Mouse (Mus musculus) CH12.LX (cell line): ENCODE measurements around the gene Plod3. TPM values are rescaled to one million over a fixed set of nuclear protein-coding genes. Genes with fewer than 3 reads are reported as not detected.

ENCODE experiments used
- DNase-seq: peaks from one replicate; pipeline ENCODE4 v3.0.0-alpha.2; 2013; ENCODE audit errors: extremely low read depth
- H3K27ac ChIP-seq: 2 replicates; pipeline ENCODE4 v1.5.1; 2012; ENCODE audit warnings: low read depth, mild to moderate bottlenecking, control low read depth, moderate library complexity; ENCODE audit not compliant: insufficient read depth
- H3K27me3 ChIP-seq: replicated peaks from 2 replicates; pipeline ENCODE3; 2012; ENCODE audit warnings: inconsistent platforms
- H3K36me3 ChIP-seq, 2 experiments: replicated peaks in 1 of 2; 2 replicates each; pipeline versions ENCODE3 to v1.6.1; 2012; ENCODE audit warnings: inconsistent platforms in 1 of 2, low read length in 1 of 2, mild to moderate bottlenecking in 1 of 2, mixed read lengths in 1 of 2, moderate library complexity in 1 of 2; ENCODE audit not compliant: control insufficient read depth in 1 of 2, insufficient read depth in 1 of 2
- H3K4me1 ChIP-seq, 2 experiments: 2 replicates each; pipeline ENCODE4 v1.6.1; 2012; ENCODE audit warnings: inconsistent platforms in 1 of 2, moderate library complexity in 1 of 2; ENCODE audit not compliant: insufficient read depth in 2 of 2, control insufficient read depth in 1 of 2
- H3K4me2 ChIP-seq: 2 replicates; pipeline ENCODE4 v1.6.1; 2012; ENCODE audit warnings: low read depth, mild to moderate bottlenecking, control low read depth; ENCODE audit not compliant: poor library complexity, insufficient read depth, severe bottlenecking
- H3K4me3 ChIP-seq, 3 experiments: fragments of 150-350 bp in 1 of 3; sonication (generic) in 1 of 3; replicated peaks in 1 of 3; 2 replicates each; pipeline versions ENCODE3 to v1.5.1; 2011 to 2012; ENCODE audit warnings: low read depth in 2 of 3, low read length in 2 of 3, mild to moderate bottlenecking in 2 of 3, moderate library complexity in 2 of 3, control low read depth in 1 of 3, improper control_type of control experiment in 1 of 3, inconsistent platforms in 1 of 3, mixed read lengths in 1 of 3; ENCODE audit not compliant: poor library complexity in 1 of 3
- H3K79me2 ChIP-seq: replicated peaks from 2 replicates; pipeline ENCODE4 v1.6.1; 2012; ENCODE audit warnings: mild to moderate bottlenecking, moderate library complexity; ENCODE audit not compliant: control insufficient read depth, poor library complexity, insufficient read depth, severe bottlenecking; ENCODE audit errors: extremely low read depth
- H3K9ac ChIP-seq: 2 replicates; pipeline ENCODE4 v1.6.1; 2012; ENCODE audit warnings: low read depth, mild to moderate bottlenecking, control low read depth, moderate library complexity; ENCODE audit not compliant: insufficient read depth
- H3K9me3 ChIP-seq: replicated peaks from 2 replicates; pipeline ENCODE3; 2012; ENCODE audit warnings: low read length, inconsistent platforms, mixed read lengths
- BHLHE40 ChIP-seq: IDR thresholded peaks from 2 replicates; pipeline ENCODE4 v1.6.1; 2011; ENCODE audit warnings: mild to moderate bottlenecking, low read depth, low read length, improper control_type of control experiment
- GABPA ChIP-seq: IDR thresholded peaks from 2 replicates; pipeline ENCODE4 v1.6.1; 2012; ENCODE audit warnings: low read depth, low read length, improper control_type of control experiment, inconsistent platforms; ENCODE audit not compliant: insufficient replicate concordance
- HCFC1 ChIP-seq: IDR thresholded peaks from 2 replicates; pipeline ENCODE4 v1.6.1; 2012; ENCODE audit warnings: low read depth, mild to moderate bottlenecking, inconsistent platforms, low read length, improper control_type of control experiment
- JUND ChIP-seq: conservative IDR thresholded peaks from 2 replicates; pipeline ENCODE4 v1.6.1; 2011; ENCODE audit warnings: low read depth, low read length, improper control_type of control experiment
- MAFK ChIP-seq: IDR thresholded peaks from 2 replicates; pipeline ENCODE4 v1.6.1; 2011; ENCODE audit warnings: low read length, improper control_type of control experiment; ENCODE audit not compliant: insufficient replicate concordance
- MXI1 ChIP-seq: IDR thresholded peaks from 2 replicates; pipeline ENCODE4 v1.6.1; 2011; ENCODE audit warnings: mild to moderate bottlenecking, low read depth, low read length, improper control_type of control experiment
- NELFE ChIP-seq: IDR thresholded peaks from 2 replicates; pipeline ENCODE4 v1.6.1; 2011; ENCODE audit warnings: low read depth, low read length, improper control_type of control experiment
- SIN3A ChIP-seq: IDR thresholded peaks from 2 replicates; pipeline ENCODE4 v1.6.1; 2012; ENCODE audit warnings: low read length, improper control_type of control experiment, inconsistent platforms
- dilution Hi-C: fragments of 300-500 bp; cut with MboI; formaldehyde crosslinking; loops from 2 replicates; pipeline ENCODE4 v1.14.3; 2020; ENCODE audit warnings: low sequenced_read_pairs; ENCODE audit not compliant: extremely low pct_unique_long_range_greater_than_20kb, extremely low pct_ligation_motif_present
- in situ Hi-C: fragments of 300-500 bp; cut with MboI; formaldehyde crosslinking; loops from 3 replicates; pipeline ENCODE4 v1.14.3; 2019; ENCODE audit warnings: low sequenced_read_pairs, low pct_ligation_motif_present, low pct_unique_long_range_greater_than_20kb, mixed read lengths
- polyA plus RNA-seq: library from polyadenylated mRNA; unstranded; fragments of >175 nt; gene quantifications from 2 replicates; pipeline ENCODE4 v1.2.1, GENCODE M21; 2012; ENCODE audit warnings: low read depth; ENCODE audit not compliant: insufficient read length
- total RNA-seq, 2 experiments: library from RNA; depleted of rRNA; stranded (reverse); fragments of 300-350 nt in 1 of 2; fragments of >200 nt in 1 of 2; gene quantifications; 2 replicates each; pipeline ENCODE4 v1.2.3; 2012 to 2014

Gene Plod3
- total and polyA plus RNA-seq, 3 experiments = 8.8 to 45.2 (median 23.6) TPM

DNA sequence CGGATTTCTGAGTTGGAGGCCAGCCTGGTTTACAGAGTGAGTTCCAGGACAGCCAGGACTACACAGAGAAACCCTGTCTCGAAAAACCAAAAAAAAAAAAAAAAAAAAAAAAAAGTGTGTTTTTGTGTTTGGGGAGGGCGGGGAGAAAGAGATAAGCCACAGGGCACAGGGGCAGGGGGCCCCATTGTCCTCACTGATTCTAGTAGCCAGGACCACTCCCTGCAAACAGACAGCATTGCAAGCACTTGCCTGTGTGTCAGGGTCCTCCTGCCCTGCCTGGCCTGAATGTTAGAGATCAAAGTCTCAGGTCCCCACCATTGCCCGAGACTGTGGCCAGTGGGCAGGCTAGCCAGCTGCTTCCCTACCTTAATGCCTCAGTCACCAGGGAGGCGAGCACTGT lies 12.6 kb downstream of the Plod3 start:
- H3K4me1 ChIP-seq = no peaks in the 10 kb centered on the region
- no peak overlapping the region for H3K4me3 ChIP-seq
- dilution Hi-C loops = no loop called here
- H3K27me3 ChIP-seq = peaks cover 11% of the 10 kb centered on the region
- peaks cover 3% of the 10 kb centered on the region for H3K9me3 ChIP-seq
- DNase-seq = no peak
- no peak overlapping the region for H3K27ac ChIP-seq
- no peak overlapping the region for H3K9ac ChIP-seq
- in situ Hi-C loops = no loop called here
- H3K4me2 ChIP-seq = no peak overlapping the region
- H3K79me2 ChIP-seq = no peaks in the 10 kb centered on the region
- H3K36me3 ChIP-seq = peaks cover 14 to 23% of the 10 kb centered on the region in 2 experiments
- TF ChIP-seq MAFK = no peak
- TF ChIP-seq JUND = no peak
- TF ChIP-seq SIN3A = no peak

GRCm38 (mm10) chr5:137000612-137001011 lies 13.8 kb downstream of the Plod3 start:
- Histone ChIP-seq H3K79me2 (no peaks in the 10 kb centered on the region), H3K4me3 (no peak overlapping the region), H3K9ac (no peak overlapping the region), H3K27me3 (peaks cover 21% of the 10 kb centered on the region), H3K4me1 (no peaks in the 10 kb centered on the region), H3K9me3 (peaks cover 3% of the 10 kb centered on the region), H3K4me2 (no peak overlapping the region), H3K27ac (no peak overlapping the region), H3K36me3 (peaks cover 4 to 11% of the 10 kb centered on the region in 2 experiments)
- DNase-seq = peak; percentile 14
- in situ Hi-C loops = no loop called here
- peak; percentile 39; the same call in 1 of the 2 replicates for TF ChIP-seq MXI1
- TF ChIP-seq HCFC1 = peak; percentile 65
- no peak for TF ChIP-seq NELFE
- peak; percentile 40 for TF ChIP-seq BHLHE40
- dilution Hi-C loops = no loop called here

DNA sequence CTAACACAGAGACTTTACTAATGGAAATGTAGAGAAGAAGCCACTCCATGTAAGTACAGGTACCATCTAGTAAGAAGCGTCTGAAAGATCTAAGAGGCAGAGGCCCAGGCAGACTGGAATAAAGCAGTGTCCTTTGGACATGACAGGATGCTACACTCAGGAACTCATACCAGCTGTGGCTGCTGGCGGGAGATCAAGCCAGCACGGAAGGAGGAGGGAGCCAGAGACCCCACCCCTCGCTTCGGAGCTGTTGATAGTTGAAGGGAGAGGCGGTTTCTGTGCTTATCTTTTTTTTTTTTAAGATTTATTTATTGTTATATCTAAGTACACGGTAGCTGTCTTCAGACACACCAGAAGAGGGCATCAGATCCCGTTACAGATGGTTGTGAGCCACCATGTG lies 20.5 kb downstream of the Plod3 start:
- no peak overlapping the region for H3K27ac ChIP-seq
- no peak overlapping the region for H3K9ac ChIP-seq
- H3K4me3 ChIP-seq = no peak overlapping the region
- DNase-seq = no peak
- H3K4me2 ChIP-seq = no peak overlapping the region
- no peaks in the 10 kb centered on the region for H3K9me3 ChIP-seq
- in situ Hi-C loops = no loop called here
- dilution Hi-C loops = no loop called here
- no peaks in the 10 kb centered on the region for H3K4me1 ChIP-seq
- H3K36me3 ChIP-seq = no peaks in the 10 kb centered on the region
- H3K27me3 ChIP-seq = peaks cover 64% of the 10 kb centered on the region
- TF ChIP-seq GABPA = no peak
- H3K79me2 ChIP-seq = no peaks in the 10 kb centered on the region
